Mouse (Mus musculus) left cerebral cortex, adult 2 months (tissue): Measurements from ENCODE around the gene Cdk14. TPM values are rescaled to one million over a fixed set of nuclear protein-coding genes. Genes with fewer than 3 reads are reported as not detected.

Source experiments
- DNase-seq, 2 experiments: peaks; one replicate each; pipeline ENCODE4 v3.0.0; 2021 to 2022; ENCODE audit warnings: low spot score in 2 of 2, mixed read lengths in 1 of 2; ENCODE audit errors: extremely low spot score in 1 of 2
- H3K27ac ChIP-seq: fragments of 200-600 bp; 2 replicates; pipeline ENCODE4 v1.8.1; 2022
- H3K4me3 ChIP-seq: fragments of 200-600 bp; 2 replicates; pipeline ENCODE4 v1.8.1; 2022
- CTCF ChIP-seq: fragments of 200-600 bp; IDR thresholded peaks from 2 replicates; pipeline ENCODE4 v1.8.1; 2022; ENCODE audit warnings: antibody characterized with exemption, mild to moderate bottlenecking, moderate library complexity
- intact Hi-C: fragments of 180-260 bp; cut with DNase I; formaldehyde crosslinking; loops from one replicate; pipeline ENCODE4 v1.15.1; 2025
- total RNA-seq, 2 experiments: library from RNA; stranded (reverse); gene quantifications; 2 replicates each; pipeline ENCODE4 v1.2.3; 2021

The Cdk14 gene
- total RNA-seq, 2 experiments from 2014 or later = 199 to 207 TPM

GRCm38 (mm10) chr5:4801096-4801850 lies 618.8 kb downstream of the Cdk14 start:
- DNase-seq = no peak
- TF ChIP-seq CTCF = no peak
- intact Hi-C loops = no loop called here
- Histone ChIP-seq H3K27ac (no peak overlapping the region), H3K4me3 (no peak overlapping the region)

GRCm38 (mm10) chr5:4791219-4791618 lies 628.9 kb downstream of the Cdk14 start:
- DNase-seq = no peak

GRCm38 (mm10) chr5:4790265-4790664 lies 629.8 kb downstream of the Cdk14 start:
- no peak for TF ChIP-seq CTCF
- H3K27ac ChIP-seq = no peak overlapping the region
- no peak for DNase-seq
- H3K4me3 ChIP-seq = no peak overlapping the region
- intact Hi-C loops = no loop called here

More at GRCm38 (mm10) chr5:4791219-4791618, 628.9 kb downstream of the Cdk14 start:
- Histone ChIP-seq H3K27ac (no peak overlapping the region), H3K4me3 (no peak overlapping the region)
- TF ChIP-seq CTCF = no peak
- intact Hi-C loops = no loop called here

GRCm38 (mm10) chr5:4788484-4788883 lies 631.6 kb downstream of the Cdk14 start:
- intact Hi-C loops = no loop called here
- TF ChIP-seq CTCF = no peak
- no peak for DNase-seq
- H3K4me3 ChIP-seq = no peak overlapping the region
- H3K27ac ChIP-seq = no peak overlapping the region

GRCm38 (mm10) chr5:4786816-4787215 lies 633.3 kb downstream of the Cdk14 start:
- H3K4me3 ChIP-seq = no peak overlapping the region
- no peak for DNase-seq
- intact Hi-C loops = no loop called here
- H3K27ac ChIP-seq = no peak overlapping the region
- TF ChIP-seq CTCF = no peak

- no peak for DNase-seq
- intact Hi-C loops = no loop called here
- Histone ChIP-seq H3K4me3 (no peak overlapping the region), H3K27ac (no peak overlapping the region)
- TF ChIP-seq CTCF = no peak
Observed at GRCm38 (mm10) chr5:4778274-4778673, 641.8 kb downstream of the Cdk14 start.

- TF ChIP-seq CTCF = no peak
- no peak overlapping the region for H3K4me3 ChIP-seq
- intact Hi-C loops = no loop called here
- no peak for DNase-seq
- no peak overlapping the region for H3K27ac ChIP-seq
Observed at GRCm38 (mm10) chr5:4776495-4776894, 643.6 kb downstream of the Cdk14 start.

- DNase-seq = no peak
- no peak for TF ChIP-seq CTCF
- no peak overlapping the region for H3K27ac ChIP-seq
- H3K4me3 ChIP-seq = no peak overlapping the region
- intact Hi-C loops = no loop called here
Observed at GRCm38 (mm10) chr5:4773090-4773772, 646.9 kb downstream of the Cdk14 start.

GRCm38 (mm10) chr5:4770609-4771008 lies 649.5 kb downstream of the Cdk14 start:
- no peak overlapping the region for H3K4me3 ChIP-seq
- intact Hi-C loops = no loop called here
- no peak for TF ChIP-seq CTCF
- no peak overlapping the region for H3K27ac ChIP-seq
- no peak for DNase-seq

- no peak for TF ChIP-seq CTCF
- DNase-seq = no peak
- H3K4me3 ChIP-seq = no peak overlapping the region
- intact Hi-C loops = no loop called here
- H3K27ac ChIP-seq = no peak overlapping the region
Observed at GRCm38 (mm10) chr5:4767896-4768295, 652.2 kb downstream of the Cdk14 start.

GRCm38 (mm10) chr5:4766719-4767118 lies 653.4 kb downstream of the Cdk14 start:
- no peak overlapping the region for H3K27ac ChIP-seq
- TF ChIP-seq CTCF = no peak
- intact Hi-C loops = no loop called here
- no peak for DNase-seq
- no peak overlapping the region for H3K4me3 ChIP-seq

GRCm38 (mm10) chr5:4761891-4762290 lies 658.2 kb downstream of the Cdk14 start:
- Histone ChIP-seq H3K4me3 (no peak overlapping the region), H3K27ac (no peak overlapping the region)
- no peak for TF ChIP-seq CTCF
- DNase-seq = no peak
- intact Hi-C loops = no loop called here
